Mouse (Mus musculus) embryonic facial prominence, embryonic 14.5 days (tissue): ENCODE measurements at regions not wholly inside any gene's neighbourhood (a gene's known extent, or its start where the extent isn't known, plus 50 kb on each side); places are given as distances from the start of the nearest gene placed in this dataset.
A peak's percentile ranks its signal among the peaks of the same experiment; 100 is the strongest.

Experiments
- ATAC-seq: fragments of 200-750 bp; cut with Nextera tagmentation; 2 replicates; pipeline ENCODE4 v1.8.0; 2017; ENCODE audit warnings: low read depth, moderate number of reproducible peaks, moderate TSS enrichment
- DNase-seq: peaks from one replicate; pipeline ENCODE4 v3.0.0-alpha.2; 2015; ENCODE audit warnings: low spot score
- H3K27ac ChIP-seq: fragments of 300-500 bp; sonication (generic); replicated peaks from 2 replicates; pipeline ENCODE4 v1.5.1; 2014; ENCODE audit warnings: low read depth, mild to moderate bottlenecking, low read length, moderate library complexity
- H3K27me3 ChIP-seq: fragments of 300-500 bp; sonication (generic); replicated peaks from 2 replicates; pipeline ENCODE4 v1.6.1; 2014; ENCODE audit warnings: low read length; ENCODE audit not compliant: control insufficient read depth, insufficient read depth
- H3K36me3 ChIP-seq: fragments of 300-500 bp; sonication (generic); 2 replicates; pipeline ENCODE4 v1.6.1; 2014; ENCODE audit warnings: low read length, mixed read lengths; ENCODE audit not compliant: control insufficient read depth, insufficient read depth
- H3K4me1 ChIP-seq: fragments of 300-500 bp; sonication (generic); 2 replicates; pipeline ENCODE4 v1.6.1; 2014; ENCODE audit warnings: antibody characterized with exemption, low read length; ENCODE audit not compliant: control insufficient read depth, insufficient read depth
- H3K4me2 ChIP-seq: fragments of 300-500 bp; sonication (generic); 2 replicates; pipeline ENCODE4 v1.6.1; 2014; ENCODE audit warnings: low read depth, mild to moderate bottlenecking, low read length, moderate library complexity, mixed read lengths
- H3K4me3 ChIP-seq: fragments of 300-500 bp; sonication (generic); 2 replicates; pipeline ENCODE4 v1.5.1; 2014; ENCODE audit warnings: low read depth, mild to moderate bottlenecking, low read length
- H3K9ac ChIP-seq: fragments of 300-500 bp; sonication (generic); 2 replicates; pipeline ENCODE4 v1.6.1; 2014; ENCODE audit warnings: low read depth, mild to moderate bottlenecking, low read length, moderate library complexity, mixed read lengths
- H3K9me3 ChIP-seq: fragments of 300-500 bp; sonication (generic); 2 replicates; pipeline ENCODE4 v1.6.1; 2016; ENCODE audit warnings: low read length; ENCODE audit not compliant: control insufficient read depth
- WGBS: fragments of 180-500 bp; shearing (Covaris S2); extraction: QIAGEN DNeasy Blood & Tissue Kit; methylation state at CpG from one replicate; pipeline ENCODE4 v1.1.7; 2014; 5-methylcytosine and 5-hydroxymethylcytosine counted together

DNA sequence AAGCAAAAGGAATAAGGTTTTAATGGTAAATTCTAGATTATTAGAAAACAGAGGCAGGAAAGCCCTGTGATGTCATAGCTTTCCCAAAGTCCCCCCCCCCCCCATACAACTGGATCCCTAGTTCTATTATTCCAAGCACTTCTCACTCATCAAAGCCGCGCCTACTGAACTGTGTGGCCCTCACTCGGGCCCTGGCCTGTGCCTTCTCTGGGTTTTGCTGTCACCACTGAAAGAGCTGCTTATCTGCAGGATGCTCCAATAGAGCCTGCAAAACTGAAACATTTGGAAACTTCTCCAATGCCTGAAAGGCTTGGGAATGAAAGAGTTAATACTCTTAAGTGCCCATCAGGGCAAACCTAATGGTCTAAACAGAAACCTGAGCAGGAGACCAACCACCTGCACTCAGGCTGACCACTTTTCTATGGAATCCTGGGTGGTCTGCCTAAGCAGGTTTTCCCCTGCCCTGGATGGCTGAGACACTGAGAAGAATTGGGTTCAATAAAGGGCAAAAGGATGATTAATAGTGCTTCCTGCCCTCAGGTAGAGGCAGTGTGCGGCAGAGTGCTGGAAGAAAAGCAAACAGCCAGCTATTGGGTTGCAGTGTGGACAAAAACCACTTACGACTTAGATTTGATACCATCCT, 318.4 kb upstream of the Prkd1 start:
- Histone ChIP-seq H3K36me3 (no peaks in the 10 kb centered on the region), H3K4me2 (no peak overlapping the region), H3K4me1 (no peaks in the 10 kb centered on the region), H3K9me3 (no peaks in the 10 kb centered on the region), H3K4me3 (no peak overlapping the region), H3K9ac (no peak overlapping the region), H3K27me3 (no peaks in the 10 kb centered on the region), H3K27ac (no peak overlapping the region)
- ATAC-seq (no peak), DNase-seq (no peak)
- WGBS = 61% methylated on average over 5 of the region's 5 CpGs

DNA sequence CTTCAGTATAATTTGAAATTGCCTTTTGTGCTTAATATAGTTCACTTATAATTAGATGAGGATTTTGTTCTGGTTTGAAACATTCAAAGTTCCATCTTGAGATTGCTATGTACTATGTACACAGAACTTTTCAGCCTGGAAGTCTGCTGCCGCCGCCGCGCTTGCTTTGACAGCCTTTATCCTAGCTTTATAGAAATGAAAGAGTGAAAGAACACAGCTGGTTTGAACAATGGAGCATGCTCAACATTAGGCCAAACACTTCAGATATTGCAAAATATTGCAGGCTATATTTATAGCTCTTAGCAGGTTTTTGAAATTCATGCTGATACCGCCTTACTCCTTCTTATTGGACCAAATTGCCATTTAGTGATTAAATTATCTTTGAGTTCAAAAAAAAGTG, 305.1 kb upstream of the Prkd1 start:
- DNase-seq (no peak), ATAC-seq (no peak)
- H3K4me3 ChIP-seq = no peak overlapping the region
- H3K27ac ChIP-seq = no peak overlapping the region
- H3K9me3 ChIP-seq = no peaks in the 10 kb centered on the region
- H3K9ac ChIP-seq = no peak overlapping the region
- H3K4me2 ChIP-seq = no peak overlapping the region
- WGBS = 96% methylated on average over 5 of the region's 5 CpGs
- no peaks in the 10 kb centered on the region for H3K36me3 ChIP-seq
- no peaks in the 10 kb centered on the region for H3K4me1 ChIP-seq
- H3K27me3 ChIP-seq = no peaks in the 10 kb centered on the region

DNA sequence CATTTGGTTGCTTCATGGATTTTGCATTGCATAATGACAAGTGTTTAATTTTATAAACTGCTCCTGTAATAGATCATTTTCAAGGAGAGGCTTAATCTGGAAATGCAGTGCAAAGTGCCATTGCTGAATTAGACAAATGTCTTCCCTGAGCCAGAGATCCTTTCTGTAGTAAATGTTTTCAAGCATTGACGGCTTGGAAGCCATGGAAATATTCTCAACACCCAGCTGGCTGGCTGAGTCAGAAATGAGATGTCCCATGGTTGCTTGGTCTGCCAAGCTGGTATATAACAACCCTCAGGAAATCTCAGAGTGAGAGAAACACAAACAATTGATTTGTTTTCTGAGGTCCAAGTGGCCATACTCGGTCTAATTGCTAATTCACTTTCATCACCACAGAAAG, 298.1 kb upstream of the Prkd1 start:
- WGBS = 78% methylated on average over 2 of the region's 2 CpGs

DNA sequence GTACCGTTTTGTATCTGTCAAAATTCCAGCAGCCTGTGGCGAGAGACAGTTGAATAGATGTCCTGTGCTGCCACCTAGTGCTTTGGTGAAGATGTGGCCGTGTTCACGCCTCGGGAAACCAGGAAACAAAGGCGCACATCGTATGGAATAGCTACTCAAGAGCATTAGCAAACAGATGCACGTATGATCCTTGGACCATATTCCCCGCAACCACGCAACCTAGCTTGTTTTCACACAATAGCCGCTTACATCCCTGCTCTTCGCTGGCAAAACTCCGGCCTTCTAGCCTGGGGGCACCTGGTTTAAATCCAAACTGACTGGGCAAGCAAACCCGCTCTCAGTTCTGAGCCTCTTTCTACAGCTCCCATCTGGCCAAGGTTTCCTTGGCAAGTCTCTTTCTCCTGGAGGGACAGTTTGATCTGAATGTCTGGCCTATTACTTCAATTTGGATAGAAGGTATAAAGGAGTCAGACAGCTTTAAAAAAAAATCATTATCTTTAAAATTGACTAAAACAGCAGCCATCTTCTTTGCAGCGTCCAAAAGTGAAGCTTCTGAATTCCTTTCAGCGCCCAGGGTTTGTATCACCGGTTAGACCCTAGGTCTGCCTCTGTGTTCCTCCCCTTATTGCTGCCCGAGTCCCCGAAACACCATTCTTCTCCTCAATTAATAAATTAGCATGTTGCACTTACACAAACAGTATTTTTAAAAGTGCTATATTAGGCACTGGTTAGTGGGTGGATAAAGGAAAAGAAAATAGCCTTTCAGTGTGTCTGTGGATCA, 295.0 kb upstream of the Prkd1 start:
- Histone ChIP-seq H3K4me1 (no peaks in the 10 kb centered on the region), H3K9ac (peak overlapping the region; percentile 51), H3K4me3 (peak overlapping the region; percentile 29), H3K27ac (no peak overlapping the region), H3K4me2 (peak overlapping the region; percentile 52), H3K9me3 (no peaks in the 10 kb centered on the region), H3K36me3 (no peaks in the 10 kb centered on the region), H3K27me3 (peaks cover 5% of the 10 kb centered on the region; the same call in 1 of the 2 replicates)
- WGBS = 23% methylated on average over 19 of the region's 19 CpGs
- DNase-seq = peak; percentile 91
- ATAC-seq = peak; percentile 81

More for the DNA sequence above, 298.1 kb upstream of the Prkd1 start:
- no peaks in the 10 kb centered on the region for H3K4me1 ChIP-seq
- no peak overlapping the region for H3K27ac ChIP-seq
- H3K4me2 ChIP-seq = no peak overlapping the region
- ATAC-seq (no peak), DNase-seq (no peak)
- H3K9ac ChIP-seq = no peak overlapping the region
- no peaks in the 10 kb centered on the region for H3K9me3 ChIP-seq
- peaks cover 5% of the 10 kb centered on the region; the same call in 1 of the 2 replicates for H3K27me3 ChIP-seq
- no peak overlapping the region for H3K4me3 ChIP-seq
- no peaks in the 10 kb centered on the region for H3K36me3 ChIP-seq

DNA sequence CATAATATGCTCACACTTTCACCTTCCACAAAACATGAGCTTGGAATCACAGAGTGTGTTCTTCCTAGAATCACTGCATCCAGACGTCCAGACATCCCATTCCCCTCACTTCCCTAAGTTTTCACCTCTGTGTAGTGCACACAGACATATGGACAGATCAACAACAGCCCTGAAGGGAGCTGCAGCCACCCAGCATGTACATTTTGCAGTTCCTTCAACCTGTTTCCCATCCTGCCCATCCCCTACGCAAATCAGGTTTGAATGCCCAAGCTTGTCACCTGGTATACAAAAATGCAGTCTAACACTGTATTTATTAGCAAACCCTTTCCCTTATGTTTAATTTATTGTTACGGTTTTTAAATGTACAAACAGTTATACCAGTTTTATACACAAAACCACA, 294.4 kb upstream of the Prkd1 start:
- Histone ChIP-seq H3K4me2 (no peak overlapping the region), H3K9me3 (no peaks in the 10 kb centered on the region), H3K27me3 (peaks cover 5% of the 10 kb centered on the region; the same call in 1 of the 2 replicates), H3K9ac (no peak overlapping the region), H3K4me3 (no peak overlapping the region), H3K4me1 (no peaks in the 10 kb centered on the region), H3K36me3 (no peaks in the 10 kb centered on the region), H3K27ac (no peak overlapping the region)
- no peak for DNase-seq
- no peak for ATAC-seq
- WGBS = 39% methylated on average over 3 of the region's 3 CpGs

DNA sequence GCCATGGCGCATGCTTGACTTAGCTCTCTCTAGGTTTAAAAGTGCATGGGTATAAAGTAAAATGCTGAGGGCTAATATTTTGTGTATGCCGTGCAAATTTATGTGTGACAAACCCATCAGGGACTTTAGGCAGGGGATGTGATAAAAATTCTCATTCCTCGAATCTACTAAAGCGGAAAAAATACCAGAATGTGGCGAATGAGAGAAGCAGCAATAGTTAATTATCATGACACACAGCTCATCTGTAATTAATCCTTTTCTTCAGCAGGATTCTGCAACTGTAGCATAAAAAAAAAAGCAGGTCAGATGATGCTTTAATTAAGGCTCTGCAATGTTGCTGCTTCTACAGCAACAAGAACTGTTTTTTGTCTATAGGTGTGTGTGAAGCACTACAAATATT, 286.6 kb upstream of the Prkd1 start:
- Histone ChIP-seq H3K27me3 (no peaks in the 10 kb centered on the region), H3K27ac (no peak overlapping the region), H3K4me3 (no peak overlapping the region), H3K4me2 (no peak overlapping the region), H3K36me3 (no peaks in the 10 kb centered on the region), H3K9me3 (no peaks in the 10 kb centered on the region), H3K4me1 (no peaks in the 10 kb centered on the region), H3K9ac (no peak overlapping the region)
- DNase-seq (no peak), ATAC-seq (no peak)
- 82% methylated on average over 5 of the region's 5 CpGs for WGBS

DNA sequence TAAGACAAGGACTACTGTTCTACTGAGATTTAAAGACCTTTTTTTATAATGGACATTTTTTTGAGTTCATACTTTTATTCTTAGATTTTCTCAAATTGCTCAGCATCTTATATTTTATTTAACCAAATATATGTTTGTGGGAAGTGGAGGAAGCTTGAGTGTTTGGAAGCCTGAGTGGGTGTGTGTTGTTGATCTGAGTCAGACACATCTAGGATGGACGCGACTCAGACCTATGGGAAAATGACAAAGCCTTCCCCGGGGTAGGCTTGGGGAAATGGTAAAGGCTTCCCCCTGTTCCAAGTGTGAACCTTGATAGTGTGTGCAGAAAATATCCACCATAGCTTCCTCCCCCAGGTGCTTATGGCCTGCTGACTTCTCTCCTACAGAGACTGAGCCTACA, 283.6 kb upstream of the Prkd1 start:
- Histone ChIP-seq H3K4me3 (no peak overlapping the region), H3K36me3 (no peaks in the 10 kb centered on the region), H3K27me3 (no peaks in the 10 kb centered on the region), H3K9me3 (no peaks in the 10 kb centered on the region), H3K27ac (no peak overlapping the region), H3K4me1 (no peaks in the 10 kb centered on the region), H3K9ac (no peak overlapping the region), H3K4me2 (no peak overlapping the region)
- DNase-seq (no peak), ATAC-seq (no peak)
- WGBS = 97% methylated on average over 3 of the region's 3 CpGs

DNA sequence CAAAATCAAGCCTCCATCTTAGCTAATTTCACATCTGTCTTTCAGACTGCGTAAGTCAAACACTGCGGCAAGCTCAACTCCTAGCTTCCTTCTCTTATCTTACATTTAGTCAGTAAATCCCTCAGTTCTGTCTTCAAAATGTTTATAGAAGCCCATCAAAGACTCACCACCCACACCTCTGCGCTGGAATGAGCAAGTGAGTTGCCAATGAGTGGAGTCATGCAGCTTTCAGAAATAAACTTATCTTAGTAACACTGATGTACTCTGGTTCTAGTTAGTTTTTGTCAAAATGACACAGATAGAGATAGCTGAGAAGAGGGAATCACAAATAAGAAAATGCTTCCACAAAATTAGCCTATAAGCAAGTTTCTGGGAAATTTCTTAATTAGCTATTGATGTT, 280.7 kb upstream of the Prkd1 start:
- H3K9ac ChIP-seq = no peak overlapping the region
- H3K27ac ChIP-seq = no peak overlapping the region
- H3K4me1 ChIP-seq = no peaks in the 10 kb centered on the region
- no peaks in the 10 kb centered on the region for H3K27me3 ChIP-seq
- DNase-seq (no peak), ATAC-seq (no peak)
- 79% methylated on average over 3 of the region's 3 CpGs for WGBS
- no peak overlapping the region for H3K4me2 ChIP-seq
- H3K36me3 ChIP-seq = no peaks in the 10 kb centered on the region
- H3K9me3 ChIP-seq = no peaks in the 10 kb centered on the region
- no peak overlapping the region for H3K4me3 ChIP-seq

DNA sequence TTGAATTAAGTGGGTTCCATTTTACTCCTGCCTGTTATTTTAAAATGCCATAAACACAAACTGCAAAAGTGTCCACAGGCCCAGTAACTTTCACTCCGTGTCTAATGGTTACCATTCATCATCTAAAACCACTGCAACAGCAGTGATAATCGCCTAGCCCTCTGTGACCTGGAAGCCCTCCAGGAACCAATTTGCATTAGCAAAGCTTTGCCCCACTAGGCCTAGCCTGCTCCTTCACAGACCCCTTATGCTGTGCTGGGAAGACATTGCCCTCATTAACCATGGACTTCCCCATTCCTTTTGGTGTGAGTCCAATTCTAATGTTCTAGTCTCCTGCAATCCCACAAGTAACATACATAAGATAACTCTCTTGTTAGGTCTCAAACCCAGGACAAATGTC, 277.3 kb upstream of the Prkd1 start:
- no peak overlapping the region for H3K4me3 ChIP-seq
- H3K27ac ChIP-seq = no peak overlapping the region
- DNase-seq (peak; percentile 3), ATAC-seq (no peak)
- H3K4me1 ChIP-seq = no peaks in the 10 kb centered on the region
- H3K9ac ChIP-seq = no peak overlapping the region
- no peak overlapping the region for H3K4me2 ChIP-seq
- H3K9me3 ChIP-seq = no peaks in the 10 kb centered on the region
- WGBS = 39% methylated on average over 2 of the region's 2 CpGs
- H3K36me3 ChIP-seq = no peaks in the 10 kb centered on the region
- H3K27me3 ChIP-seq = no peaks in the 10 kb centered on the region
